Mouse (Mus musculus) limb, embryonic 14.5 days (tissue): ENCODE measurements at regions not wholly inside any gene's neighbourhood (a gene's known extent, or its start where the extent isn't known, plus 50 kb on each side); places are given as distances from the start of the nearest gene placed in this dataset.

Source experiments
- ATAC-seq: fragments of 200-750 bp; cut with Nextera tagmentation; 2 replicates; pipeline ENCODE4 v1.8.0; 2017; ENCODE audit warnings: low read depth, moderate number of reproducible peaks, moderate TSS enrichment; ENCODE audit not compliant: low FRiP score
- DNase-seq: peaks from one replicate; pipeline ENCODE4 v3.0.0-alpha.2; 2015; ENCODE audit warnings: low spot score
- H3K27ac ChIP-seq: fragments of 300-500 bp; sonication (generic); replicated peaks from 2 replicates; pipeline ENCODE4 v1.5.1; 2014; ENCODE audit warnings: low read depth, mild to moderate bottlenecking, low read length, moderate library complexity, mixed read lengths
- H3K27me3 ChIP-seq: fragments of 300-500 bp; sonication (generic); 2 replicates; pipeline ENCODE4 v1.6.1; 2014; ENCODE audit warnings: low read length, mixed read lengths; ENCODE audit not compliant: control insufficient read depth, insufficient read depth
- H3K36me3 ChIP-seq: fragments of 300-500 bp; sonication (generic); 2 replicates; pipeline ENCODE4 v1.6.1; 2014; ENCODE audit warnings: mild to moderate bottlenecking, low read length, moderate library complexity, mixed read lengths; ENCODE audit not compliant: control insufficient read depth, insufficient read depth
- H3K4me1 ChIP-seq: fragments of 300-500 bp; sonication (generic); 2 replicates; pipeline ENCODE4 v1.6.1; 2014; ENCODE audit warnings: antibody characterized with exemption, low read length, mixed read lengths; ENCODE audit not compliant: control insufficient read depth, insufficient read depth
- H3K4me2 ChIP-seq: fragments of 300-500 bp; sonication (generic); replicated peaks from 2 replicates; pipeline ENCODE4 v1.6.1; 2014; ENCODE audit warnings: low read depth, mild to moderate bottlenecking, low read length, moderate library complexity; ENCODE audit not compliant: severe bottlenecking
- H3K4me3 ChIP-seq: fragments of 300-500 bp; sonication (generic); replicated peaks from 2 replicates; pipeline ENCODE4 v1.5.1; 2014; ENCODE audit warnings: low read length
- H3K9ac ChIP-seq: fragments of 300-500 bp; sonication (generic); 2 replicates; pipeline ENCODE4 v1.6.1; 2014; ENCODE audit warnings: mild to moderate bottlenecking, low read depth, low read length, moderate library complexity; ENCODE audit not compliant: severe bottlenecking
- H3K9me3 ChIP-seq: fragments of 300-500 bp; sonication (generic); 2 replicates; pipeline ENCODE4 v1.6.1; 2016; ENCODE audit warnings: low read length; ENCODE audit not compliant: control insufficient read depth
- POLR2A ChIP-seq: fragments of 200-500 bp; IDR thresholded peaks from 2 replicates; pipeline ENCODE4 v1.8.0; 2012; ENCODE audit warnings: inconsistent platforms, mild to moderate bottlenecking, moderate library complexity, borderline replicate concordance; ENCODE audit not compliant: insufficient read depth, insufficient read length; ENCODE audit errors: extremely low read depth
- WGBS: fragments of 180-500 bp; shearing (Covaris S2); extraction: QIAGEN DNeasy Blood & Tissue Kit; methylation state at CpG from one replicate; pipeline ENCODE4 v1.1.7; 2014; 5-methylcytosine and 5-hydroxymethylcytosine counted together

GRCm38 (mm10) chr10:21763017-21763964, 118.7 kb upstream of the Sgk1 start:
- no peak for ATAC-seq

GRCm38 (mm10) chr10:21764090-21764489, 117.9 kb upstream of the Sgk1 start:
- no peak for TF ChIP-seq POLR2A
- Histone ChIP-seq H3K36me3 (no peaks in the 10 kb centered on the region), H3K4me2 (no peak overlapping the region), H3K4me1 (no peaks in the 10 kb centered on the region), H3K27me3 (no peaks in the 10 kb centered on the region), H3K4me3 (no peak overlapping the region), H3K27ac (no peak overlapping the region), H3K9me3 (no peaks in the 10 kb centered on the region), H3K9ac (no peak overlapping the region)
- DNase-seq (no peak), ATAC-seq (no peak)
- WGBS: 91% methylated on average over 8 of the region's 8 CpGs

More at GRCm38 (mm10) chr10:21763017-21763964, 118.7 kb upstream of the Sgk1 start:
- H3K9me3 ChIP-seq: no peaks in the 10 kb centered on the region
- H3K9ac ChIP-seq: no peak overlapping the region
- no peak overlapping the region for H3K4me3 ChIP-seq
- H3K27ac ChIP-seq: no peak overlapping the region
- no peak for TF ChIP-seq POLR2A
- 91% methylated on average over 17 of the region's 17 CpGs for WGBS
- DNase-seq: no peak
- no peaks in the 10 kb centered on the region for H3K27me3 ChIP-seq
- no peaks in the 10 kb centered on the region for H3K36me3 ChIP-seq
- no peak overlapping the region for H3K4me2 ChIP-seq
- no peaks in the 10 kb centered on the region for H3K4me1 ChIP-seq

GRCm38 (mm10) chr10:21764891-21765290, 117.1 kb upstream of the Sgk1 start:
- Histone ChIP-seq H3K4me3 (no peak overlapping the region), H3K9ac (no peak overlapping the region), H3K36me3 (no peaks in the 10 kb centered on the region), H3K4me2 (no peak overlapping the region), H3K9me3 (no peaks in the 10 kb centered on the region), H3K27me3 (no peaks in the 10 kb centered on the region), H3K27ac (no peak overlapping the region), H3K4me1 (no peaks in the 10 kb centered on the region)
- no peak for DNase-seq
- no peak for TF ChIP-seq POLR2A
- 83% methylated on average over 13 of the region's 13 CpGs for WGBS
- no peak for ATAC-seq

GRCm38 (mm10) chr10:21773548-21773947, 108.4 kb upstream of the Sgk1 start:
- H3K36me3 ChIP-seq: no peaks in the 10 kb centered on the region

GRCm38 (mm10) chr10:21775441-21775840, 106.5 kb upstream of the Sgk1 start:
- no peaks in the 10 kb centered on the region for H3K9me3 ChIP-seq
- H3K4me3 ChIP-seq: no peak overlapping the region
- WGBS: 78% methylated on average over 5 of the region's 5 CpGs
- no peak overlapping the region for H3K4me2 ChIP-seq
- H3K4me1 ChIP-seq: no peaks in the 10 kb centered on the region
- no peak for ATAC-seq
- no peak overlapping the region for H3K27ac ChIP-seq
- no peaks in the 10 kb centered on the region for H3K27me3 ChIP-seq
- H3K36me3 ChIP-seq: no peaks in the 10 kb centered on the region
- no peak for TF ChIP-seq POLR2A
- no peak for DNase-seq
- H3K9ac ChIP-seq: no peak overlapping the region

More at GRCm38 (mm10) chr10:21773548-21773947, 108.4 kb upstream of the Sgk1 start:
- Histone ChIP-seq H3K4me3 (no peak overlapping the region), H3K4me2 (no peak overlapping the region), H3K9ac (no peak overlapping the region), H3K9me3 (no peaks in the 10 kb centered on the region), H3K4me1 (no peaks in the 10 kb centered on the region), H3K27ac (no peak overlapping the region), H3K27me3 (no peaks in the 10 kb centered on the region)
- TF ChIP-seq POLR2A: no peak
- ATAC-seq (no peak), DNase-seq (no peak)
- WGBS: 76% methylated on average over 4 of the region's 4 CpGs
